ENCODE assay signal across 17 mouse cellular contexts in genomic region chr3:101051601-101052000, GRCm38 (mm10). TPM values are rescaled to one million over a fixed set of nuclear protein-coding genes. Genes with fewer than 3 reads are reported as not detected.
DNase-seq lines count a peak whose midpoint lies in the region; ATAC-seq lines count a peak whose summit lies in the region.
"Had no signal": no experiment of that assay in that cellular context is flagged by ENCODE, and none has a peak within 500 bp of the region (broad histone marks: within the 10 kb centered on the region; RNA-seq: fewer than 3 reads in every experiment).

No protein-coding gene starts in this region.

- WGBS in heart, embryonic 16.5 days = 56% methylated on average over 4 of the region's 4 CpGs
- WGBS in neural tube, embryonic 13.5 days = 77% methylated on average over 4 of the region's 4 CpGs
- WGBS in neural tube, embryonic 15.5 days = 79% methylated on average over 4 of the region's 4 CpGs
- WGBS in stomach, embryonic 16.5 days = 61% methylated on average over 4 of the region's 4 CpGs

- H3K36me3 ChIP-seq in heart, embryonic 16.5 days (ENCODE audit: control insufficient read depth, insufficient read depth) = peaks cover 30% of the 10 kb centered on the region
- 0 out of 2 replicates have a peak, but pooled peaks cover 13% of the 10 kb centered on the region for H3K36me3 ChIP-seq in neural tube, embryonic 13.5 days
- peaks cover 9% of the 10 kb centered on the region for H3K36me3 ChIP-seq in neural tube, embryonic 15.5 days
- no peaks in the 10 kb centered on the region for H3K36me3 ChIP-seq in stomach, embryonic 16.5 days (ENCODE audit: control insufficient read depth, insufficient read depth, low read length)
- H3K36me3 ChIP-seq: forebrain, embryonic 15.5 days had no signal

- peaks cover 9% of the 10 kb centered on the region for H3K4me1 ChIP-seq in heart, embryonic 16.5 days (ENCODE audit: control insufficient read depth, insufficient read depth, low read length)
- peaks cover 16% of the 10 kb centered on the region for H3K4me1 ChIP-seq in neural tube, embryonic 13.5 days (replicated peaks)
- H3K4me1 ChIP-seq in neural tube, embryonic 15.5 days = peaks cover 7% of the 10 kb centered on the region; the same call in 1 of the 2 replicates
- peaks cover 4% of the 10 kb centered on the region; the same call in 1 of the 2 replicates for H3K4me1 ChIP-seq in stomach, embryonic 16.5 days (ENCODE audit: control insufficient read depth, insufficient read depth, low read length)

- no peak for DNase-seq in heart, postnatal 4 days
- DNase-seq in embryo, embryonic 10 days (ENCODE audit: low spot score) = no peak
- DNase-seq: cerebellum, adult 18-20 months; cerebellum, adult 9-11 months; cerebellum, postnatal 36 days; embryo, embryonic 11 days; gastrocnemius, postnatal 36 days; heart, adult 11 months had no signal

- no peak overlapping the region for H3K27ac ChIP-seq in heart, embryonic 16.5 days (ENCODE audit: low read length)
- peak overlapping the region; percentile 49; the same call in 1 of the 2 replicates for H3K27ac ChIP-seq in neural tube, embryonic 13.5 days (replicated peaks)
- no peak overlapping the region for H3K27ac ChIP-seq in neural tube, embryonic 15.5 days (replicated peaks)
- H3K27ac ChIP-seq in stomach, embryonic 16.5 days (ENCODE audit: low read length) = peak overlapping the region; percentile 11; the same call in 1 of the 2 replicates
- H3K27ac ChIP-seq: embryonic facial prominence, embryonic 15.5 days; forebrain, embryonic 15.5 days; hindbrain, embryonic 15.5 days had no signal

- H3K9me3 ChIP-seq in heart, embryonic 16.5 days (replicated peaks; ENCODE audit: control insufficient read depth, low read length) = no peaks in the 10 kb centered on the region
- no peaks in the 10 kb centered on the region for H3K9me3 ChIP-seq in neural tube, embryonic 13.5 days
- no peaks in the 10 kb centered on the region for H3K9me3 ChIP-seq in neural tube, embryonic 15.5 days (replicated peaks)
- H3K9me3 ChIP-seq in stomach, embryonic 16.5 days (replicated peaks; ENCODE audit: control insufficient read depth, low read length) = no peaks in the 10 kb centered on the region
- H3K9me3 ChIP-seq: embryonic facial prominence, embryonic 15.5 days; forebrain, embryonic 15.5 days; hindbrain, embryonic 15.5 days had no signal

- ATAC-seq in heart, embryonic 16.5 days (replicated peaks; ENCODE audit: extremely low read depth, insufficient read depth, low FRiP score) = 0 out of 2 replicates have a peak, but pooled peaks have one; percentile 47
- ATAC-seq in neural tube, embryonic 13.5 days (ENCODE audit: low read depth) = no peak
- no peak for ATAC-seq in neural tube, embryonic 15.5 days (ENCODE audit: low FRiP score)
- no peak for ATAC-seq in stomach, embryonic 16.5 days (ENCODE audit: insufficient read depth, low FRiP score)
- ATAC-seq: forebrain, embryonic 15.5 days; intestine, embryonic 16.5 days had no signal

- no peak overlapping the region for H3K4me2 ChIP-seq in heart, embryonic 16.5 days (ENCODE audit: low read depth, low read length)
- H3K4me2 ChIP-seq in neural tube, embryonic 13.5 days = no peak overlapping the region
- no peak overlapping the region for H3K4me2 ChIP-seq in neural tube, embryonic 15.5 days
- H3K4me2 ChIP-seq in stomach, embryonic 16.5 days (ENCODE audit: low read depth, low read length) = no peak overlapping the region
- H3K4me2 ChIP-seq: embryonic facial prominence, embryonic 15.5 days; forebrain, embryonic 15.5 days; hindbrain, embryonic 15.5 days had no signal

- H3K9ac ChIP-seq in heart, embryonic 16.5 days (ENCODE audit: low read length) = no peak overlapping the region
- no peak overlapping the region for H3K9ac ChIP-seq in neural tube, embryonic 13.5 days
- H3K9ac ChIP-seq in neural tube, embryonic 15.5 days (replicated peaks) = no peak overlapping the region
- H3K9ac ChIP-seq in stomach, embryonic 16.5 days (ENCODE audit: low read length) = no peak overlapping the region
- H3K9ac ChIP-seq: embryonic facial prominence, embryonic 15.5 days; forebrain, embryonic 15.5 days; hindbrain, embryonic 15.5 days had no signal

- no peak overlapping the region for H3K4me3 ChIP-seq in heart, embryonic 16.5 days (ENCODE audit: low read length)
- no peak overlapping the region for H3K4me3 ChIP-seq in neural tube, embryonic 13.5 days
- no peak overlapping the region for H3K4me3 ChIP-seq in neural tube, embryonic 15.5 days (replicated peaks)
- no peak overlapping the region for H3K4me3 ChIP-seq in stomach, embryonic 16.5 days (replicated peaks; ENCODE audit: low read length)
- H3K4me3 ChIP-seq: embryonic facial prominence, embryonic 15.5 days; forebrain, embryonic 15.5 days; hindbrain, embryonic 15.5 days had no signal

- H3K27me3 ChIP-seq in heart, embryonic 16.5 days (ENCODE audit: control insufficient read depth, insufficient read depth, low read length) = no peaks in the 10 kb centered on the region
- no peaks in the 10 kb centered on the region for H3K27me3 ChIP-seq in neural tube, embryonic 13.5 days
- no peaks in the 10 kb centered on the region for H3K27me3 ChIP-seq in neural tube, embryonic 15.5 days (replicated peaks)
- H3K27me3 ChIP-seq in stomach, embryonic 16.5 days (ENCODE audit: control insufficient read depth, insufficient read depth, low read length) = no peaks in the 10 kb centered on the region
- H3K27me3 ChIP-seq: embryonic facial prominence, embryonic 15.5 days; forebrain, embryonic 15.5 days; hindbrain, embryonic 15.5 days had no signal

RNA-seq across cellular contexts. Expression of gene Cd101, which starts 22.2 kb away (rescaled TPM):
- 0.45 and 0.50 TPM in 2 replicates for polyA plus RNA-seq in heart, embryonic 16.5 days (2015; fragmentation: Nextera tagmentation; extraction: Ambion mirVana)
- 1 to 10 TPM in 1 of 2 experiments, under 1 TPM in 1; 0.74 to 1.0 TPM for total RNA-seq in heart, postnatal 4 days (2021)
- 0.11 TPM in 1 of 2 replicates, not detected in the other for polyA plus RNA-seq in neural tube, embryonic 13.5 days (2015; fragmentation: Nextera tagmentation; extraction: Ambion mirVana)
- 0.19 TPM in 1 of 2 replicates, not detected in the other for polyA plus RNA-seq in neural tube, embryonic 15.5 days (2015; fragmentation: Nextera tagmentation; extraction: Ambion mirVana)
- polyA plus RNA-seq in stomach, embryonic 16.5 days (2015; fragmentation: Nextera tagmentation; extraction: Ambion mirVana) = 0.09 and 0.17 TPM in 2 replicates
- polyA plus RNA-seq: embryonic facial prominence, embryonic 11.5 days had no signal

RNA-seq across cellular contexts. Expression of gene Ptgfrn, which starts 58.5 kb away (rescaled TPM):
- polyA plus RNA-seq in heart, embryonic 16.5 days (2015; fragmentation: Nextera tagmentation; extraction: Ambion mirVana) = 5.2 and 5.4 TPM in 2 replicates
- total RNA-seq in heart, postnatal 4 days (2021) = 10 to 100 TPM; 87.6 to 89.2 TPM
- 3.2 and 3.5 TPM in 2 replicates for polyA plus RNA-seq in neural tube, embryonic 13.5 days (2015; fragmentation: Nextera tagmentation; extraction: Ambion mirVana)
- polyA plus RNA-seq in neural tube, embryonic 15.5 days (2015; fragmentation: Nextera tagmentation; extraction: Ambion mirVana) = 3.0 TPM in 2 replicates
- polyA plus RNA-seq in stomach, embryonic 16.5 days (2015; fragmentation: Nextera tagmentation; extraction: Ambion mirVana) = 4.6 and 4.9 TPM in 2 replicates

Comparison
In these comparisons a context has a peak if more than half of its experiments do, and no peak if none do; other contexts are left out.
1. H3K27ac ChIP-seq: peak in neural tube, embryonic 13.5 days (single experiment) and stomach, embryonic 16.5 days (single experiment); none in heart, embryonic 16.5 days (single experiment) and neural tube, embryonic 15.5 days (single experiment).